Mouse (Mus musculus) kidney, postnatal 0 days (tissue): ENCODE measurements at regions not wholly inside any gene's neighbourhood (a gene's known extent, or its start where the extent isn't known, plus 50 kb on each side); places are given as distances from the start of the nearest gene placed in this dataset.

Experiments
- ATAC-seq: fragments of 200-750 bp; cut with Nextera tagmentation; replicated peaks from 2 replicates; pipeline ENCODE4 v1.8.0; 2017; ENCODE audit warnings: low read depth, moderate number of reproducible peaks, moderate TSS enrichment, moderate library complexity; ENCODE audit not compliant: low FRiP score
- DNase-seq: peaks from one replicate; pipeline ENCODE4 v3.0.0-alpha.2; 2016; ENCODE audit warnings: low spot score
- H3K27ac ChIP-seq: fragments of 300-500 bp; sonication (generic); 2 replicates; pipeline ENCODE4 v1.5.1; 2014; ENCODE audit warnings: mild to moderate bottlenecking
- H3K27me3 ChIP-seq: fragments of 300-500 bp; sonication (generic); 2 replicates; pipeline ENCODE4 v1.6.1; 2014; ENCODE audit warnings: low read length, mixed read lengths; ENCODE audit not compliant: insufficient read depth
- H3K36me3 ChIP-seq: fragments of 300-500 bp; sonication (generic); 2 replicates; pipeline ENCODE4 v1.6.1; 2014; ENCODE audit warnings: low read length, mixed read lengths; ENCODE audit not compliant: insufficient read depth
- H3K4me1 ChIP-seq: fragments of 300-500 bp; sonication (generic); replicated peaks from 2 replicates; pipeline ENCODE4 v1.6.1; 2014; ENCODE audit warnings: antibody characterized with exemption, low read length, mixed read lengths; ENCODE audit not compliant: insufficient read depth
- H3K4me2 ChIP-seq: fragments of 300-500 bp; sonication (generic); 2 replicates; pipeline ENCODE4 v1.6.1; 2014; ENCODE audit warnings: mild to moderate bottlenecking, low read length, moderate library complexity, mixed read lengths
- H3K4me3 ChIP-seq: fragments of 300-500 bp; sonication (generic); replicated peaks from 2 replicates; pipeline ENCODE4 v1.5.1; 2014; ENCODE audit warnings: low read depth, low read length
- H3K9ac ChIP-seq: fragments of 300-500 bp; sonication (generic); 2 replicates; pipeline ENCODE4 v1.6.1; 2014; ENCODE audit warnings: low read depth, low read length
- H3K9me3 ChIP-seq: fragments of 300-500 bp; sonication (generic); replicated peaks from 2 replicates; pipeline ENCODE4 v1.6.1; 2016; ENCODE audit warnings: low read length, inconsistent platforms, mixed read lengths
- CTCF ChIP-seq: IDR thresholded peaks from 2 replicates; pipeline ENCODE4 v1.5.1; 2016; ENCODE audit warnings: antibody characterized with exemption, low read depth, mild to moderate bottlenecking, moderate library complexity
- WGBS: fragments of 180-500 bp; shearing (Covaris S2); extraction: QIAGEN DNeasy Blood & Tissue Kit; methylation state at CpG from one replicate; pipeline ENCODE4 v1.1.7; 2014; 5-methylcytosine and 5-hydroxymethylcytosine counted together

GRCm38 (mm10) chr15:25036231-25036630 lies 377.3 kb downstream of the Basp1 start:
- Histone ChIP-seq H3K36me3 (no peaks in the 10 kb centered on the region), H3K27me3 (no peaks in the 10 kb centered on the region), H3K4me2 (no peak overlapping the region), H3K4me1 (no peaks in the 10 kb centered on the region), H3K4me3 (no peak overlapping the region), H3K27ac (no peak overlapping the region), H3K9me3 (no peaks in the 10 kb centered on the region), H3K9ac (no peak overlapping the region)
- TF ChIP-seq CTCF = no peak
- DNase-seq (no peak), ATAC-seq (no peak)
- 95% methylated on average over 3 of the region's 3 CpGs for WGBS

GRCm38 (mm10) chr15:25027865-25028264 lies 385.7 kb downstream of the Basp1 start:
- H3K9me3 ChIP-seq = no peaks in the 10 kb centered on the region
- ATAC-seq (no peak), DNase-seq (no peak)
- no peak overlapping the region for H3K4me2 ChIP-seq
- H3K27me3 ChIP-seq = no peaks in the 10 kb centered on the region
- no peaks in the 10 kb centered on the region for H3K36me3 ChIP-seq
- no peak overlapping the region for H3K27ac ChIP-seq
- no peak overlapping the region for H3K9ac ChIP-seq
- no peaks in the 10 kb centered on the region for H3K4me1 ChIP-seq
- 86% methylated on average over 8 of the region's 8 CpGs for WGBS
- no peak for TF ChIP-seq CTCF
- no peak overlapping the region for H3K4me3 ChIP-seq

GRCm38 (mm10) chr15:25026786-25027461 lies 386.6 kb downstream of the Basp1 start:
- H3K9ac ChIP-seq = 0 out of 2 replicates have a peak overlapping the region, but pooled peaks have one; percentile 27
- 11% methylated on average over 15 of the region's 15 CpGs for WGBS
- H3K27me3 ChIP-seq = no peaks in the 10 kb centered on the region
- no peak overlapping the region for H3K27ac ChIP-seq
- H3K4me1 ChIP-seq = no peaks in the 10 kb centered on the region
- no peaks in the 10 kb centered on the region for H3K9me3 ChIP-seq
- ATAC-seq (no peak), DNase-seq (peak; percentile 31)
- peak overlapping the region; percentile 32 for H3K4me2 ChIP-seq
- 0 out of 2 replicates have a peak overlapping the region, but pooled peaks have one; percentile 16 for H3K4me3 ChIP-seq
- no peaks in the 10 kb centered on the region for H3K36me3 ChIP-seq
- TF ChIP-seq CTCF = no peak; the same call in 1 of the 2 replicates

- WGBS = 47% methylated on average over 8 of the region's 8 CpGs
- Histone ChIP-seq H3K4me2 (no peak overlapping the region), H3K9me3 (no peaks in the 10 kb centered on the region), H3K4me1 (no peaks in the 10 kb centered on the region), H3K4me3 (no peak overlapping the region), H3K36me3 (no peaks in the 10 kb centered on the region), H3K27me3 (no peaks in the 10 kb centered on the region), H3K27ac (no peak overlapping the region), H3K9ac (no peak overlapping the region)
- ATAC-seq = no peak
- no peak for DNase-seq
- no peak for TF ChIP-seq CTCF
These were observed 387.2 kb downstream of the Basp1 start for GRCm38 (mm10) chr15:25026351-25026750.

GRCm38 (mm10) chr15:25020916-25021315 lies 392.6 kb downstream of the Basp1 start:
- ATAC-seq (no peak), DNase-seq (no peak)
- Histone ChIP-seq H3K4me3 (no peak overlapping the region), H3K4me2 (no peak overlapping the region), H3K9me3 (no peaks in the 10 kb centered on the region), H3K27me3 (no peaks in the 10 kb centered on the region), H3K27ac (no peak overlapping the region), H3K4me1 (no peaks in the 10 kb centered on the region), H3K36me3 (no peaks in the 10 kb centered on the region), H3K9ac (no peak overlapping the region)
- 70% methylated on average over 3 of the region's 3 CpGs for WGBS
- TF ChIP-seq CTCF = no peak

GRCm38 (mm10) chr15:25019352-25019941 lies 394.1 kb downstream of the Basp1 start:
- Histone ChIP-seq H3K4me3 (no peak overlapping the region), H3K4me1 (no peaks in the 10 kb centered on the region), H3K36me3 (no peaks in the 10 kb centered on the region), H3K9me3 (no peaks in the 10 kb centered on the region), H3K9ac (no peak overlapping the region), H3K27ac (no peak overlapping the region), H3K27me3 (no peaks in the 10 kb centered on the region), H3K4me2 (no peak overlapping the region)
- DNase-seq = no peak
- 84% methylated on average over 12 of the region's 12 CpGs for WGBS
- no peak for ATAC-seq
- TF ChIP-seq CTCF = no peak
